9 mouse cellular contexts compared by ENCODE assay signal in the genomic region with DNA sequence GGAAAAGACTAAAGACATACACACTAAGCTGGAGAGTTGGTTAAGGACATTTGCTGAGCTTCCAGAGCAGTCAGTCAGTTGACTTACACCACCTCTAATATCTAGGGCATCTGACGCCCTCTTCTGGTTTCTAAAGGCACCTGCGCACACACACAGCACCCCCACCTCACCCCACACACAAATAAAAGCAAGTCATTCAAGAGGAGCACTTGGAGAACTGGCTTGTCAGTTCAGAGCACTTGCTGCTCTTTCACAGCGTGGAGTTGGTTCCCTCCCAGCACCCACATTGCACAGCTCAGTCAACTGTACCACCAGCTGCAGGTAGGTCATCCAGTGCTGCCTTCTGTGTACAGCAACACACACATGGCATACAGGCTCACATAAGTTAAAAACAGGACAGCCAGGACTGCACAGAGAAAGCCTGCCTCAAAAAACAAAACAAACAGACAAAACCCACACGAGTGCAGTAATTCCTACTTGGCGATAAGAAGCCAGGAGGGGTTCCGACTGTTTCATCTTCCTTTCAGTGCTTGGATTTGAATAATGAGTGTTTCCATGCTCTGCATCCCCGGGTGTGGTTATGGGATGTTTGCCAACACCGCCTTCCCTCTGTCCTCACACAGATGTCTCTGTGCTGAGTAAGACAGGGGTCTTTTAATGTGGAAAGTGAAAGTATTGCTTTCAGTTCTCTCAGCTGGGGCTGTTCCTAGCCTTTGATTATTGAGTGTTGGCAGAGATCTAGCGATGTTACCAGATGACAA. TPM values are rescaled to one million over a fixed set of nuclear protein-coding genes. Genes with fewer than 3 reads are reported as not detected.
DNase-seq lines count a peak whose midpoint lies in the region; ATAC-seq and TF ChIP-seq lines count a peak whose summit lies in the region.
"Had no signal": no experiment of that assay in that cellular context is flagged by ENCODE, and none has a peak within 500 bp of the region (broad histone marks: within the 10 kb centered on the region; RNA-seq: fewer than 3 reads in every experiment).

No protein-coding gene starts in this region.

- TF ChIP-seq EP300 in MEL (IDR thresholded peaks at IDR 0.05; ENCODE audit: low read depth in 1 of 2, low read length in 2 of 2), result no peak

- H3K9me3 ChIP-seq in MEL (replicated peaks; ENCODE audit: insufficient read depth, low read length), result no peaks in the 10 kb centered on the region
- no peaks in the 10 kb centered on the region for H3K9me3 ChIP-seq in heart, embryonic 14.5 days (ENCODE audit: control insufficient read depth, low read length)
- H3K9me3 ChIP-seq: limb, embryonic 12.5 days had no signal

- H3K27ac ChIP-seq in MEL (ENCODE audit: control insufficient read depth, low read depth, low read length), result peak overlapping the region; percentile 8; the same call in 1 of the 2 replicates
- H3K27ac ChIP-seq in heart, embryonic 14.5 days (replicated peaks in 1 of 2; ENCODE audit: control insufficient read depth in 1 of 2, insufficient read depth in 1 of 2, low read depth in 2 of 2, low read length in 2 of 2), result peak overlapping the region; percentile 37 to 42; a peak in 3 of 4 replicates
- peak overlapping the region; percentile 33; the same call in 1 of the 2 replicates for H3K27ac ChIP-seq in small intestine, adult 2 months (ENCODE audit: insufficient read depth, low read depth, low read length)
- H3K27ac ChIP-seq: limb, embryonic 12.5 days had no signal

- TF ChIP-seq RAD21 in MEL (IDR thresholded peaks at IDR 0.05; ENCODE audit: low read depth, low read length), result peak; percentile 56

- no peak for TF ChIP-seq POLR2A in MEL (IDR thresholded peaks at IDR 0.05; ENCODE audit: control insufficient read depth in 1 of 2, insufficient read depth in 1 of 2, low read depth in 1 of 2, low read length in 2 of 2, poor library complexity in 1 of 2)
- no peak for TF ChIP-seq POLR2A in small intestine, adult 2 months (IDR thresholded peaks at IDR 0.05; ENCODE audit: low read depth, low read length)

- DNase-seq in adrenal gland, adult (ENCODE audit: inconsistent age in 2 of 2, low spot score in 1 of 2), result peak; percentile 67 to 84
- no peak for DNase-seq in adrenal gland, adult 18-20 months (ENCODE audit: low spot score in 2 of 2)
- DNase-seq in MEL (ENCODE audit: low read depth, low spot score), result peak; percentile 82
- DNase-seq in cerebellum, postnatal 25 days, result peak; percentile 69 to 74
- peak; percentile 62 to 69 for DNase-seq in kidney, postnatal 4 days
- DNase-seq in lung, postnatal 25 days (ENCODE audit: low spot score), result peak; percentile 82

- no peak for ATAC-seq in heart, embryonic 14.5 days (ENCODE audit: insufficient number of reproducible peaks, insufficient read depth, low FRiP score, low read depth)

- peaks cover 40 to 42% of the 10 kb centered on the region in 2 experiments for H3K4me1 ChIP-seq in MEL (ENCODE audit: control insufficient read depth in 1 of 2, insufficient read depth in 2 of 2, low read length in 2 of 2)
- H3K4me1 ChIP-seq in heart, embryonic 14.5 days (ENCODE audit: control insufficient read depth in 2 of 2, insufficient read depth in 2 of 2, low read length in 2 of 2), result peaks cover 32 to 56% of the 10 kb centered on the region in 2 experiments
- H3K4me1 ChIP-seq in small intestine, adult 2 months (ENCODE audit: control insufficient read depth, insufficient read depth, insufficient read length, low read length), result peaks cover 28% of the 10 kb centered on the region

- peak; percentile 59 to 72 (median 59); a peak in 5 of 6 replicates for TF ChIP-seq CTCF in MEL (IDR thresholded peaks at IDR 0.05 in 2 of 3, conservative IDR thresholded peaks at IDR 0.05 in 1 of 3; ENCODE audit: control insufficient read depth in 1 of 3, insufficient read depth in 1 of 3, low read depth in 2 of 3, low read length in 3 of 3, poor library complexity in 1 of 3, severe bottlenecking in 1 of 3)
- peak; percentile 34; the same call in 1 of the 2 replicates for TF ChIP-seq CTCF in small intestine, adult 2 months (IDR thresholded peaks at IDR 0.05; ENCODE audit: extremely low read depth, insufficient read length, insufficient replicate concordance, low read depth, low read length)

- no peak overlapping the region for H3K9ac ChIP-seq in MEL (ENCODE audit: control insufficient read depth, low read depth, low read length, poor library complexity, severe bottlenecking)
- no peak overlapping the region for H3K9ac ChIP-seq in heart, embryonic 14.5 days (ENCODE audit: low read length)
- H3K9ac ChIP-seq: limb, embryonic 12.5 days had no signal

- peaks cover 6% of the 10 kb centered on the region for H3K79me2 ChIP-seq in MEL (ENCODE audit: control insufficient read depth, insufficient read depth, low read length, poor library complexity)

- no peaks in the 10 kb centered on the region for H3K27me3 ChIP-seq in MEL (ENCODE audit: control insufficient read depth in 1 of 2, insufficient read depth in 2 of 2, low read length in 2 of 2)
- no peaks in the 10 kb centered on the region for H3K27me3 ChIP-seq in heart, embryonic 14.5 days (ENCODE audit: control insufficient read depth, insufficient read depth, low read length)
- no peaks in the 10 kb centered on the region for H3K27me3 ChIP-seq in small intestine, adult 2 months (ENCODE audit: control insufficient read depth, insufficient read depth, low read length)
- H3K27me3 ChIP-seq: limb, embryonic 12.5 days had no signal

- WGBS in heart, embryonic 14.5 days, result 35% methylated on average over 9 of the region's 9 CpGs
- 17% methylated on average over 9 of the region's 9 CpGs for WGBS in small intestine, adult 2 months

- H3K4me2 ChIP-seq in heart, embryonic 14.5 days (ENCODE audit: low read length), result no peak overlapping the region
- H3K4me2 ChIP-seq: limb, embryonic 12.5 days had no signal

- H3K4me3 ChIP-seq in MEL (ENCODE audit: control insufficient read depth in 1 of 2, insufficient read depth in 1 of 2, low read depth in 2 of 2, low read length in 2 of 2), result no peak overlapping the region
- no peak overlapping the region for H3K4me3 ChIP-seq in heart, embryonic 14.5 days (ENCODE audit: control insufficient read depth in 1 of 2, insufficient read depth in 1 of 2, low read depth in 1 of 2, low read length in 2 of 2)
- H3K4me3 ChIP-seq in small intestine, adult 2 months (ENCODE audit: low read depth, low read length), result no peak overlapping the region
- H3K4me3 ChIP-seq: limb, embryonic 12.5 days had no signal

- H3K36me3 ChIP-seq in MEL (ENCODE audit: control insufficient read depth in 1 of 2, insufficient read depth in 2 of 2, low read length in 2 of 2), result peaks cover 0 to 30% of the 10 kb centered on the region in 2 experiments; a peak in 3 of 4 replicates
- no peaks in the 10 kb centered on the region for H3K36me3 ChIP-seq in heart, embryonic 14.5 days (ENCODE audit: control insufficient read depth, insufficient read depth, low read length)
- no peaks in the 10 kb centered on the region for H3K36me3 ChIP-seq in small intestine, adult 2 months (ENCODE audit: control insufficient read depth, insufficient read depth, low read length)
- H3K36me3 ChIP-seq: limb, embryonic 12.5 days had no signal

TF ChIP-seq in MEL, 35 proteins besides CTCF, POLR2A, EP300 and RAD21:
- TF ChIP-seq SMC3 (IDR thresholded peaks at IDR 0.05; ENCODE audit: low read depth, low read length), result peak; percentile 56
- no peak for TF ChIP-seq MYC (IDR thresholded peaks at IDR 0.05; ENCODE audit: low read depth, low read length)
- TF ChIP-seq TCF12 (IDR thresholded peaks at IDR 0.05; ENCODE audit: low read depth, low read length), result 0 out of 2 replicates have a peak, but pooled peaks have one; percentile 9
- TF ChIP-seq BHLHE40 (IDR thresholded peaks at IDR 0.05; ENCODE audit: borderline replicate concordance, low read depth, low read length), result 0 out of 2 replicates have a peak, but pooled peaks have one; percentile 2
- peak; percentile 52 for TF ChIP-seq ZC3H11A (IDR thresholded peaks at IDR 0.05; ENCODE audit: low read depth, low read length)
- peak; percentile 66 for TF ChIP-seq ETS1 (IDR thresholded peaks at IDR 0.05; ENCODE audit: low read depth, low read length)
- peak; percentile 76 for TF ChIP-seq MXI1 (IDR thresholded peaks at IDR 0.05; ENCODE audit: low read depth, low read length)
- TF ChIP-seq ELF1 (IDR thresholded peaks at IDR 0.05; ENCODE audit: low read depth, low read length), result no peak
- peak; percentile 70 for TF ChIP-seq SIN3A (IDR thresholded peaks at IDR 0.05; ENCODE audit: low read length)
- no peak for TF ChIP-seq CHD1 (IDR thresholded peaks at IDR 0.05; ENCODE audit: low read depth, low read length)
- peak; percentile 83 for TF ChIP-seq MAZ (IDR thresholded peaks at IDR 0.05; ENCODE audit: low read depth, low read length)
- TF ChIP-seq MAX (IDR thresholded peaks at IDR 0.05; ENCODE audit: low read length), result peak; percentile 12; the same call in 1 of the 2 replicates
- no peak for TF ChIP-seq MYB (IDR thresholded peaks at IDR 0.05; ENCODE audit: low read depth, low read length)

RNA-seq across cellular contexts. Expression of a gene that starts 50.9 kb away (rescaled TPM):
- 10 to 100 TPM; 46.8 to 51.6 TPM for total RNA-seq in adrenal gland, adult 18-20 months (2021)
- 69.7 and 77.0 TPM in 2 replicates for total RNA-seq in MEL (2012; rRNA removed)
- polyA plus RNA-seq in MEL (2012; ENCODE audit: insufficient read depth in 1 of 2, insufficient read length in 2 of 2, low read depth in 1 of 2, low replicate concordance in 2 of 2, missing spikeins in 1 of 2), result 10 to 100 TPM; 57.2 to 88.3 TPM
- polyA plus RNA-seq in heart, embryonic 14.5 days (2014; fragmentation: Nextera tagmentation; extraction: Ambion mirVana), result 12.6 and 14.5 TPM in 2 replicates
- polyA plus RNA-seq in small intestine, adult 2 months (2012; rRNA removed), result 15.5 and 25.1 TPM in 2 replicates

Comparison
In these comparisons a context has a peak if more than half of its experiments do, and no peak if none do; other contexts are left out.
1. DNase-seq: peak in adrenal gland, adult (2 of 2), MEL (single experiment), cerebellum, postnatal 25 days (2 of 2), kidney, postnatal 4 days (2 of 2) and lung, postnatal 25 days (single experiment); none in adrenal gland, adult 18-20 months (0 of 2).
2. Peak in every context shown above with its lines, with median percentiles within 50 percentile points of each other: H3K27ac ChIP-seq.